Mouse (Mus musculus): ENCODE measurements around the gene Osbpl6. TPM values are rescaled to one million over a fixed set of nuclear protein-coding genes. Genes with fewer than 3 reads are reported as not detected.

Gene Osbpl6
- total and polyA plus RNA-seq, 3 experiments = 0.04 TPM; not detected in 2

DNA sequence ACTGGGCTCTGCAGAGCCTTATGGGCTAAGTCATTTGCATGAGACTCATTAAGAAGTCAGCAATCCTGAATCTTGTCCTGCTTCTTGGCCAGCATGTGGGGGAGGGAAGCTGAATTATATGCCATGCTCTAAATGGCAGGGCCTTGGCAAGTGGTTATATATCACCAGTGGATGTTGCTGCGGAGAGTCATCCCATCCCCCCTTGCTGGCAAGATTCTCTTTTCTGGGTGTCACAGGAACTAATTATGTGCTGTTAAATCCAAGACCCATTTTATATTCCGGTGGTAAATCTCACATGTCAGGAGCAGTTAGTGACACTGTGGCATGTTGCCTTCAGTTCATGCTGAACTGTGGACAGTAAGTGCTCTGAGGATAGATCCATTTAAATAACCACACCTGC, 31.1 kb downstream of the Osbpl6 start:
- TF ChIP-seq MAZ (IDR thresholded peaks at IDR 0.05; ENCODE audit: low read depth, low read length) = no peak
- TF ChIP-seq POLR2AphosphoS2 (IDR thresholded peaks at IDR 0.05; ENCODE audit: low read length) = no peak
- no peak for TF ChIP-seq UBTF (IDR thresholded peaks at IDR 0.05; ENCODE audit: borderline replicate concordance, insufficient read depth, low read depth, low read length)
- Histone ChIP-seq H3K9me3 (replicated peaks; ENCODE audit: insufficient read depth, low read length) (no peaks in the 10 kb centered on the region), H3K9ac (ENCODE audit: control insufficient read depth, low read depth, low read length, poor library complexity, severe bottlenecking) (no peak overlapping the region), H3K4me1 (ENCODE audit: control insufficient read depth in 1 of 2, insufficient read depth in 2 of 2, low read length in 2 of 2) (no peaks in the 10 kb centered on the region), H3K27me3 (ENCODE audit: control insufficient read depth in 1 of 2, insufficient read depth in 2 of 2, low read length in 2 of 2) (no peaks in the 10 kb centered on the region; a peak in 1 of 4 replicates), H3K36me3 (ENCODE audit: control insufficient read depth in 1 of 2, insufficient read depth in 2 of 2, low read length in 2 of 2) (no peaks in the 10 kb centered on the region), H3K79me2 (ENCODE audit: control insufficient read depth, insufficient read depth, low read length, poor library complexity) (no peaks in the 10 kb centered on the region), H3K27ac (ENCODE audit: control insufficient read depth, low read depth, low read length) (no peak overlapping the region), H3K4me3 (ENCODE audit: control insufficient read depth in 1 of 2, insufficient read depth in 1 of 2, low read depth in 2 of 2, low read length in 2 of 2) (no peak overlapping the region)
- no peak for DNase-seq (ENCODE audit: low read depth, low spot score)

DNA sequence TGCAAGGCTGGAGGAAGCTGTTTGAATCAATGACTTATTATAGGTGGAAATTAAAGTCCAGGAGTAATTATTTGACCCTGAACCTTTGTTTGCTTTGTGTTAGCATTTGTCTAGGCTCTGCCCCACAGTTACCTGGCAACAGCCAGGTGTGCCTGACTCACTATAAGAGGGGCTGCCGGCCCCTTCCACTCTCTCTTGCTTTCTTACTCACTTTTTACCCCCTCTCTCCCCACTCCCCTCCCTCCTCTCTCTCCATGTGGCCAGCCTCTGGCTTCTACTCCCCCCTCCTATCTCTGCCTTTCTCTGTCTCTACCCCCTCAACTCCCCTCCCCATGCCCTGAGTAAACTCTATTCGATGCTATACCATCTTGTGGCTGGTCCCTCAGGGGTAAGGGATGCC, 33.2 kb downstream of the Osbpl6 start:
- H3K4me1 ChIP-seq (ENCODE audit: control insufficient read depth in 1 of 2, insufficient read depth in 2 of 2, low read length in 2 of 2) = no peaks in the 10 kb centered on the region
- no peak for DNase-seq (ENCODE audit: low read depth, low spot score)
- H3K79me2 ChIP-seq (ENCODE audit: control insufficient read depth, insufficient read depth, low read length, poor library complexity) = no peaks in the 10 kb centered on the region
- no peak overlapping the region for H3K27ac ChIP-seq (ENCODE audit: control insufficient read depth, low read depth, low read length)
- TF ChIP-seq MYC (IDR thresholded peaks at IDR 0.05; ENCODE audit: low read depth, low read length) (no peak), ETS1 (IDR thresholded peaks at IDR 0.05; ENCODE audit: low read depth, low read length) (no peak), JUND (IDR thresholded peaks at IDR 0.05; ENCODE audit: low read depth, low read length) (no peak), RCOR1 (IDR thresholded peaks at IDR 0.05; ENCODE audit: low read depth, low read length) (no peak), MAZ (IDR thresholded peaks at IDR 0.05; ENCODE audit: low read depth, low read length) (no peak), POLR2A (IDR thresholded peaks at IDR 0.05; ENCODE audit: control insufficient read depth in 1 of 2, insufficient read depth in 1 of 2, low read depth in 1 of 2, low read length in 2 of 2, poor library complexity in 1 of 2) (no peak)
- no peaks in the 10 kb centered on the region; a peak in 1 of 4 replicates for H3K27me3 ChIP-seq (ENCODE audit: control insufficient read depth in 1 of 2, insufficient read depth in 2 of 2, low read length in 2 of 2)
- no peaks in the 10 kb centered on the region for H3K9me3 ChIP-seq (replicated peaks; ENCODE audit: insufficient read depth, low read length)
- no peak overlapping the region for H3K9ac ChIP-seq (ENCODE audit: control insufficient read depth, low read depth, low read length, poor library complexity, severe bottlenecking)
- H3K36me3 ChIP-seq (ENCODE audit: control insufficient read depth in 1 of 2, insufficient read depth in 2 of 2, low read length in 2 of 2) = no peaks in the 10 kb centered on the region
- H3K4me3 ChIP-seq (ENCODE audit: control insufficient read depth in 1 of 2, insufficient read depth in 1 of 2, low read depth in 2 of 2, low read length in 2 of 2) = no peak overlapping the region

GRCm38 (mm10) chr2:76442086-76442485, 35.8 kb downstream of the Osbpl6 start:
- H3K4me3 ChIP-seq (ENCODE audit: control insufficient read depth in 1 of 2, insufficient read depth in 1 of 2, low read depth in 2 of 2, low read length in 2 of 2) = no peak overlapping the region
- no peak overlapping the region for H3K9ac ChIP-seq (ENCODE audit: control insufficient read depth, low read depth, low read length, poor library complexity, severe bottlenecking)
- no peaks in the 10 kb centered on the region for H3K4me1 ChIP-seq (ENCODE audit: control insufficient read depth in 1 of 2, insufficient read depth in 2 of 2, low read length in 2 of 2)
- no peaks in the 10 kb centered on the region for H3K79me2 ChIP-seq (ENCODE audit: control insufficient read depth, insufficient read depth, low read length, poor library complexity)
- H3K36me3 ChIP-seq (ENCODE audit: control insufficient read depth in 1 of 2, insufficient read depth in 2 of 2, low read length in 2 of 2) = no peaks in the 10 kb centered on the region
- no peaks in the 10 kb centered on the region; a peak in 1 of 4 replicates for H3K27me3 ChIP-seq (ENCODE audit: control insufficient read depth in 1 of 2, insufficient read depth in 2 of 2, low read length in 2 of 2)
- H3K27ac ChIP-seq (ENCODE audit: control insufficient read depth, low read depth, low read length) = no peak overlapping the region
- H3K9me3 ChIP-seq (replicated peaks; ENCODE audit: insufficient read depth, low read length) = no peaks in the 10 kb centered on the region
- TF ChIP-seq CTCF (IDR thresholded peaks at IDR 0.05 in 2 of 3, conservative IDR thresholded peaks at IDR 0.05 in 1 of 3; ENCODE audit: control insufficient read depth in 1 of 3, insufficient read depth in 1 of 3, low read depth in 2 of 3, low read length in 3 of 3, poor library complexity in 1 of 3, severe bottlenecking in 1 of 3) (no peak), GATA1 (IDR thresholded peaks at IDR 0.05; ENCODE audit: low read depth, low read length) (no peak), MAX (IDR thresholded peaks at IDR 0.05; ENCODE audit: low read length) (no peak), EP300 (IDR thresholded peaks at IDR 0.05; ENCODE audit: low read depth in 1 of 2, low read length in 2 of 2) (no peak), POLR2A (IDR thresholded peaks at IDR 0.05; ENCODE audit: control insufficient read depth in 1 of 2, insufficient read depth in 1 of 2, low read depth in 1 of 2, low read length in 2 of 2, poor library complexity in 1 of 2) (no peak), MYB (IDR thresholded peaks at IDR 0.05; ENCODE audit: low read depth, low read length) (no peak), ZKSCAN1 (IDR thresholded peaks at IDR 0.05; ENCODE audit: low read depth, low read length) (no peak), TBP (IDR thresholded peaks at IDR 0.05; ENCODE audit: low read depth, low read length) (no peak)
- no peak for DNase-seq (ENCODE audit: low read depth, low spot score)

Measured in MEL (cell line).